In the genomic region with DNA sequence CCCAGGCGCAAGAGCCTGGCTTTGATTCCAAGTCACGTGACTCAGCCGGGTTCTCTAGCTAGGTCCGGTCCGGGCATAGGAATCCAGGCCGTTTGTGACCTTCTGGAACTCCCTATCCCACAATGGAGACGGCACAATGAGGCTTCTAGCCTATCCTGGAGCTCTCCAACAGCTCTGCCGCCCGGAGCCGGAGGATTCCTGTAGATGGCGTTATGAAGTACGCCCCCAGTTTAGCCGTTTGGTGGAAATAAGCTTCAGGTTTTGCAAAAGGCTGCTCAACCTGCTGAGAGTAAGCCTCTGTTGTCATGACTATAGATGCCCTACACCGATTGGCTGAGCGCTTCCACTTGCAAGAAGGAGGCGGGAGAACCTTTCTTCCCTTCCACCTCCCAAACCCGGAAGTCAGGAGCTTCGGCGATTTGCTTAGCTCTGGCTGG, we compare ENCODE assay signal across 7 mouse cellular contexts. TPM values are rescaled to one million over a fixed set of nuclear protein-coding genes. Genes with fewer than 3 reads are reported as not detected.
DNase-seq lines count a peak whose midpoint lies in the region; ATAC-seq lines count a peak whose summit lies in the region.

A gene (minus strand): TSS at position 252 of the 437 bp plus-strand sequence.

- intact Hi-C loops in gastrocnemius, postnatal 14 days (cut with DNase I; ENCODE audit: low total_unique reads): no loop called here

- peak; percentile 88 for DNase-seq in adrenal gland, postnatal 14 days
- peak; percentile 88 for DNase-seq in embryo, embryonic 10.5 days (ENCODE audit: low spot score)
- peak; percentile 50 for DNase-seq in gastrocnemius, postnatal 14 days
- DNase-seq in left cerebral cortex, adult 8-10 months (ENCODE audit: low spot score in 2 of 2): peak; percentile 46 to 86
- peak; percentile 75 to 76 for DNase-seq in lung, postnatal 4 days
- peak; percentile 88 for DNase-seq in right cerebral cortex, adult 18-20 months

- ATAC-seq in inflammation-experienced regulatory T-cells, adult 6 months: peak; percentile 93

RNA-seq across cellular contexts. Expression of the gene that starts here (rescaled TPM):
- 0.64 and 0.70 TPM in 2 replicates for total RNA-seq in adrenal gland, postnatal 14 days (2021)
- under 1 TPM; 0.08 to 0.18 TPM for total RNA-seq in gastrocnemius, postnatal 14 days (2021)
- under 1 TPM in 2 of 3 experiments, not detected in 1; 0.31 to 0.47 TPM for polyA plus RNA-seq in inflammation-experienced regulatory T-cells, adult 6 months (2017; shearing (Covaris generic))
- 1 to 10 TPM; 4.3 to 5.4 (median 4.7) TPM for total RNA-seq in left cerebral cortex, adult 8-10 months (2022)

Comparison
In these comparisons a context has a peak if more than half of its experiments do, and no peak if none do; other contexts are left out.
1. Peak in every context shown above with its lines: DNase-seq and ATAC-seq.
2. Peak in DNase-seq in adrenal gland, postnatal 14 days; RNA of the gene not detected or under 1 TPM.
3. Peak in DNase-seq in gastrocnemius, postnatal 14 days; RNA of the gene not detected or under 1 TPM.
4. Peak in ATAC-seq in inflammation-experienced regulatory T-cells, adult 6 months; RNA of the gene not detected or under 1 TPM.